Mouse (Mus musculus) v-Abl transformed pro-B cells (cell line): Measurements from ENCODE around the gene Opcml.

ENCODE experiments used
- in situ Hi-C, 2 experiments: fragments of 400-800 bp; cut with MboI; formaldehyde crosslinking; loops; one replicate each; pipeline ENCODE4 v1.15.1; 2025; ENCODE audit not compliant: unreplicated experiment in 2 of 2

The Opcml gene

GRCm38 (mm10) chr9:28139957-28140597 lies 349.5 kb downstream of the Opcml start:
- in situ Hi-C loops = no loop called here

GRCm38 (mm10) chr9:28149507-28149906 lies 358.9 kb downstream of the Opcml start:
- in situ Hi-C loops = no loop called here

DNA sequence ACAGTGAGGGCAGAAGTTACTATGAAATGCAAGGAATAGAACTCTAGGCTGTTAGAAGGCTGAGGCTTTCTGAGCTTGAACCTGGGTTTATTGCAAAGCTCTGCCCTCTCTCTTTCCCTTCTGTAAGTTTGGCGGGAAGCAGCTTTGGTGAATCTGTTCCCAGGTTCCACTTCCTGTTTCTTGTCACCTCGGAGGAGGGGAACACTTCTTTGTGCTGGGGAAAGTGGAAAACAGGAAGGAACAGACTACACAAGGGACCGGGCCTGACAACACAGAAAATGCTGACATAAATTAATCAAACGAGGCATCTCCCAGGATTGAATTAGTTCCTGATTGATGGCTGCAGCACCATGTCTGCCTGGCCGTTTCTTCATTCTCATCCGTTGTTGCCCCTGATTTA lies 363.2 kb downstream of the Opcml start:
- in situ Hi-C loops = no loop called here

DNA sequence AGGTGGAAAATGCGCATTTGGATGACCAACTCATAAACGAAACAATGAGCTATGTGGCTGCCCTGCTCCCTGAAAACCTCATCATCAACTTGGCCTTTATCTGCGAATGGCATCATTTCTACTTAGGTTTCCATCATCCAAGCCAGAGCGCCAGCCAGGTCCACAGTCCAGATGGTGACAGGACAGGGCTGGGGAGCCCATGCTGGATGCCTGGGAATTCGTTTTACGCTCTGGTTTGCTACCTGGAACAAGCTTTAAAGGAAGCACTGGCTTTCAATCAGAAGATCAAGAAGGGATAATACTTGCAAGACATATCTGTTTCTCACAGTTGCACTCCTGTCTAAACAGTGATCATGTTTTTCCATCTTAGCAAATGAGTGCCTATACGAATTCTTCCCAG lies 366.5 kb downstream of the Opcml start:
- in situ Hi-C loops = no loop called here

DNA sequence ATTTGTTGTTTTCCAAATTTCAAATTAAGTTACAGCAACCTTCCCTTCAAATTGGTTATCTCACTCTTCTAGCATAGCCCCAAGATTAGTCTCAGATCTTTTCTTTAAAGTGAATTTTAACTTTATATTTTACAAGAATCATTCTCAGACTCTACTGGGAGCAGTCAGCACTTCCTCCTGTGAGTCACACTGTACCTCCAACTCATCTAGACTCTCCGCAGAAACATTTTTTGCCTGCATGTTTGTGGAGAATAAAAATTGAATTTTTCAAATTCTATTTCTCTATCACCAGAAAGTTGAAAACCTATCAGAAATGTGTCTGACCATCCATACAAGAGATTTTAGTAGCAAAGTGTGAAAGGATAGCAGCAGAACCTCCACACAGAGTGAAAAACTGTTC lies 370.4 kb downstream of the Opcml start:
- in situ Hi-C loops = no loop called here

GRCm38 (mm10) chr9:28163946-28164345 lies 373.4 kb downstream of the Opcml start:
- in situ Hi-C loops = no loop called here

GRCm38 (mm10) chr9:28171890-28172289 lies 381.3 kb downstream of the Opcml start:
- in situ Hi-C loops = no loop called here

DNA sequence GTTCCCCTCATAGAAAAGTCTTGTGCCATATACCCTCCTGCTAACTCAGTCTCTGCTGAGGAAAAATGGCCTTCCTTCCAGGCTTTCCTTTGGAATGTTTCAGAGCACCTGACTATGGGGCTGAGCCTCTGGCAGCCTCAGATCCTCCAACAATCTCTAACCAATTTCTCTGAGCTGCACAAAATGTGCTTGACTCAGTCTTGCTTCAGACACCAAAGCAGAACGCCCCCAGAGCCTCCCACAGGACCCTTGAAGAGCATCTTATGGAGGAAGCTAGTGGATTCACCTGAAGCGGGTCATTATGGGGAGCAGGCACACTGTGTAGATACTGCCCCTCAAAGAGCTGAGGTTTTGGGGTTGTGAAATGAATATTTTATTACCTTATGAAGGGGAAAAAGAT lies 386.5 kb downstream of the Opcml start:
- in situ Hi-C loops = no loop called here

DNA sequence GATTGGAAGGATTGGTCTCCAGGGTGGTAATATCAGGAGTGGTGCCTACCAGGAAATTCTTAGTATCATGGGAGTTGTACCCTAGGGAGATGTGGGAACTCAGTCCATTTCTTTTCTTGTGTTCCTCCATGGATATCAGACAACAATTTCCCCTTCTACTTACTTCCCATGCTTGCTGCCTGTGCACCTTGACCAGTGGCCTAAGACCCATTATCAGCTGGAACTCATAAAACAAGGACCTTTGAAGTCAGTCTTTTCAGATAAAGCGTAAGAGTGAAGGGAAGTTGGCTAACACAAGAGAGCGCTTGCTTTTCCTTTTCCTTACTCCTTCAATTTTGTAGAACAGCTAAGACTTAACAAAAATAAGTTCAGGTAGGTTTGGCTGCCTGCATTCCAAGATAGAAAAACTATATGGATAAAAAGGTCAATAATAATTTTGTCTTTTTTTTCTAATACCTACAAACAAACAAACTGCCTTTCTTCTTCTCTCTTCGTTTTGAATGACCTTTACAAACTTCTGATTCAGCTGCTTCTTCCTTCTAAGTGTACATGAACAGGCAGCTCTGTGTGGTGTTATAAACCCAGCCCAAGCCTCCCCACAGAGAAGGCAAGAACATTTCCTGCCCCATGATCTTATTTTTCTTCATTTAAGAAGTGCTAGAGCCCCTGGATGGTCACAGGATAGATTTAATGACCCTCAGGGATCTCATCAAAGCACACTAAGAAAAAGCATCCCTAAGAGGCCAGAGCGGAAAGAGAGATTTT lies 387.7 kb downstream of the Opcml start:
- in situ Hi-C loops = no loop called here

GRCm38 (mm10) chr9:28181916-28182315 lies 391.3 kb downstream of the Opcml start:
- in situ Hi-C loops = no loop called here

- in situ Hi-C loops = no loop called here
These were observed 399.7 kb downstream of the Opcml start for GRCm38 (mm10) chr9:28190226-28190625.

GRCm38 (mm10) chr9:28190751-28191150 lies 400.2 kb downstream of the Opcml start:
- in situ Hi-C loops = no loop called here

DNA sequence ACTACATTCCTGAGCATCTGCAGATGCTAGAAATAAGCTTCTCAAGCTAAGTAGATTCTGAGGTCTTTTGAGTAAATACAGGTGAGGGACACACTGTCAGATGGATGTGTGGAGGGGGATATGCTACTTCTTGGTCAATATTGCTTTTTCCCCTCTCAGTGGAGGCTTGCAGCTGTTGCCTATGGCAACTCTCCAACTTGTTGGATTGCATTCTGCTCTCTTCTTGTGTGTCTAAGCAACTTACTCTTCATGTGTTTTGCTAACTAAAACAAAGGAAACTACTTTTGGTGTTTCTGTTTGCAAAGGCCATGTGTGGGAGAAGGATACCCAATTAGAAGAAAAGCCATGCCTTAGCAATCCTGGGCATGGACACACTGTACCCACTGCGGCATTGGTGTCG lies 406.0 kb downstream of the Opcml start:
- in situ Hi-C loops = no loop called here

GRCm38 (mm10) chr9:28197061-28197460 lies 406.5 kb downstream of the Opcml start:
- in situ Hi-C loops = no loop called here

GRCm38 (mm10) chr9:28197631-28198030 lies 407.1 kb downstream of the Opcml start:
- in situ Hi-C loops = no loop called here

DNA sequence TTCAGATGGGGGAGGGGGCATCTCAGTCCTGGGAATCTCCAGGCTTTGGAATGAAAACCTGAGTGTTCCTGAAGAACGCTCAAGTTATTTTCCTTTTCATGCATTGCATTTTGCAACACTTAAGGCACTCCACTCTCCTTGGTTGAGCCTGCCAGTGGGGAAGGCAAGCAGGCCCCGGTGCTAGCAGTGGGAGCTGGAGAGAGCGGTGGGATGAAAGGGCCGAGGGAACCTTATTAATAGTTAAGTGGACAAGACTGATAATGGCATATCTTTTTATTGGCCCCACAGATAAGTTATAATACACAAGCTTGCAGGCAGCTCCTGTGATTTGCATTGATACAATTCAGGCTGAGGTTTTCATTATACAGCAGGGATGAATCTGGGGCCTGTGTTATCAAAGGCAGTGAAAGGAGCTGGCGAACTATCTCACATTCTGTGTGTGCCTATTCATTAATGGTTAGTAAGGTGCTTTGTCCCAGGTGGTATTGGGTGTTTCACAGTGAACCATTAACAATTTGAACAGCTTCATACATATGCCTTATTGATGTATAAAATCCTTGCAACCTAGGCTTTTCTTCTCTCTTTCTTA lies 407.6 kb downstream of the Opcml start:
- in situ Hi-C loops = no loop called here

GRCm38 (mm10) chr9:28207441-28207840 lies 416.9 kb downstream of the Opcml start:
- in situ Hi-C loops = no loop called here

DNA sequence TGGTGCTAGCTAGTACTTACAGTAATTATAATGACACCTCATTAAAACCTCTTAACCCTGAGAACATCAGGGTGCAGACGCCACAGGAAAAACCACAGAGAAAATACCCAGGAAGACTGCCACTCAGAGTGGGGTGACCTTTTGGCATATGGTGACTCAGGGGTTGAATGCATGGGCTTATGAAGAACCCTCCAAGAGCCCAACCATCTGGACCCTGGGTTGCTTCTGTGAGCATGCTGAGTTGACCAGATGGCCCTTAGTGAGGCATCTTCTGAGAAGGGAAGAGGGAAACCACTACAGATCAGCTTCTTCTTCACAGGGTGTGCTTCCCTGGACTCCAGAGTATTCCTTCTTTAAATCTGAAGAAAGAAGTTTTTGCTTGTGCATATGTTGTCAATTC lies 418.1 kb downstream of the Opcml start:
- in situ Hi-C loops = no loop called here

DNA sequence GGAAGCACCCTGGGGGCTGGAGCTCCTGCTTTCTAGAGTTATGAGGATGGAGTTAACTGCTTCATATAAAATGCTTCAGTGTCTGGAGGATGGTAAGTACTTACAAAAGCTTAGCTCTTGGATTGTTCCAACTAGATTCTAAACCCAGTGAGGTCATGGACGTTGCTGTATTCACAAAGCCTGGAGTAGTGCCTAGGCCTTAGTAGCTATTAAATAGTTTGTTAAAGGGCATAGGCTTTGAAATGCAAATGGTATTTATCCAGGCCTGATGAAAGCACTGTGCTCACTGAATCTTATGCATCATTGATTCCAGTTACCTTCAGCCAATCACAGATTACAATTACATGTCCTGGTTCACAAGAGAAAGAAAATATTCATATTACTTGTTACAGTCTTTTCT lies 421.3 kb downstream of the Opcml start:
- in situ Hi-C loops = no loop called here

- in situ Hi-C loops = no loop called here
These were observed 423.3 kb downstream of the Opcml start for GRCm38 (mm10) chr9:28213893-28214292.

- in situ Hi-C loops = no loop called here
These were observed 427.6 kb downstream of the Opcml start for GRCm38 (mm10) chr9:28218026-28218646.

- in situ Hi-C loops = no loop called here
These were observed 432.2 kb downstream of the Opcml start for GRCm38 (mm10) chr9:28222726-28223125.
